Mouse (Mus musculus) limb, embryonic 12.5 days (tissue): Measurements from ENCODE around the gene Ngly1. TPM values are rescaled to one million over a fixed set of nuclear protein-coding genes. Genes with fewer than 3 reads are reported as not detected.

ENCODE experiments used
- ATAC-seq: fragments of 200-750 bp; cut with Nextera tagmentation; 2 replicates; pipeline ENCODE4 v1.8.0; 2017; ENCODE audit warnings: low read depth, moderate TSS enrichment; ENCODE audit not compliant: insufficient number of reproducible peaks, insufficient read depth, low FRiP score, low TSS enrichment
- H3K27ac ChIP-seq: fragments of 300-500 bp; sonication (generic); 2 replicates; pipeline ENCODE4 v1.5.1; 2016; ENCODE audit warnings: mild to moderate bottlenecking, moderate library complexity
- H3K27me3 ChIP-seq: fragments of 300-500 bp; sonication (generic); 2 replicates; pipeline ENCODE4 v1.6.1; 2016; ENCODE audit warnings: mild to moderate bottlenecking, moderate library complexity
- H3K36me3 ChIP-seq: fragments of 300-500 bp; sonication (generic); 2 replicates; pipeline ENCODE4 v1.6.1; 2016; ENCODE audit warnings: mild to moderate bottlenecking, moderate library complexity
- H3K4me1 ChIP-seq: fragments of 300-500 bp; sonication (generic); replicated peaks from 2 replicates; pipeline ENCODE4 v1.6.1; 2016
- H3K4me2 ChIP-seq: fragments of 300-500 bp; sonication (generic); 2 replicates; pipeline ENCODE4 v1.6.1; 2016; ENCODE audit warnings: mild to moderate bottlenecking, moderate library complexity
- H3K4me3 ChIP-seq: fragments of 300-500 bp; sonication (generic); replicated peaks from 2 replicates; pipeline ENCODE4 v1.5.1; 2016; ENCODE audit warnings: mild to moderate bottlenecking
- H3K9ac ChIP-seq: fragments of 300-500 bp; sonication (generic); replicated peaks from 2 replicates; pipeline ENCODE4 v1.6.1; 2016; ENCODE audit warnings: mild to moderate bottlenecking, moderate library complexity
- H3K9me3 ChIP-seq: fragments of 300-500 bp; sonication (generic); 2 replicates; pipeline ENCODE4 v1.6.1; 2016; ENCODE audit warnings: mild to moderate bottlenecking, moderate library complexity
- WGBS: fragments of 180-500 bp; shearing (Covaris S2); methylation state at CpG from one replicate; pipeline ENCODE4 v1.1.7; 2016; 5-methylcytosine and 5-hydroxymethylcytosine counted together
- polyA plus RNA-seq: library from polyadenylated mRNA; unstranded; fragments of >200 nt; fragmentation: Nextera tagmentation; extraction: Ambion mirVana; gene quantifications from 2 replicates; pipeline ENCODE4 v1.2.1, GENCODE M21; 2016

The Ngly1 gene
- polyA plus RNA-seq, 1 experiment from 2014 or later: 33.8 TPM

DNA sequence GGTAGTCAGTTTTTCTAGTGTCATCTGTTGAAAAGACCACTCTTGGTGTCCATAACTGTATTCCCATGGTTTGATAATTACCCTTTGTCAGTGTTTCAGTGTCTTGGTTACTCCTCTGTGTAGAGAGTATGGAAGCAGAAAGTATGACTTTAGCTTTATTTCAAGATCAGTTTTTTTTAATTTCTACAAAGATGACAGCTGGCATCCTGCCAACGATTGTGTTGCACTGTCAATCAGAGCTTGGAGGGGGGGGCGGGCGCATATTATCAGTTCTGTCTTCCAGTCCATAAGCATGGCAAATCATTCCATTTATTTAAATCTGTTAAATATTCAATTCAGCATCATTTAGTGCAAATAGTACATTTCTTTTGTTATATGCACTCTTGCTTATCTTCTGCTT, 85.2 kb downstream of the Ngly1 start:
- WGBS: 90% methylated on average over 3 of the region's 3 CpGs
- H3K4me3 ChIP-seq: no peak overlapping the region

DNA sequence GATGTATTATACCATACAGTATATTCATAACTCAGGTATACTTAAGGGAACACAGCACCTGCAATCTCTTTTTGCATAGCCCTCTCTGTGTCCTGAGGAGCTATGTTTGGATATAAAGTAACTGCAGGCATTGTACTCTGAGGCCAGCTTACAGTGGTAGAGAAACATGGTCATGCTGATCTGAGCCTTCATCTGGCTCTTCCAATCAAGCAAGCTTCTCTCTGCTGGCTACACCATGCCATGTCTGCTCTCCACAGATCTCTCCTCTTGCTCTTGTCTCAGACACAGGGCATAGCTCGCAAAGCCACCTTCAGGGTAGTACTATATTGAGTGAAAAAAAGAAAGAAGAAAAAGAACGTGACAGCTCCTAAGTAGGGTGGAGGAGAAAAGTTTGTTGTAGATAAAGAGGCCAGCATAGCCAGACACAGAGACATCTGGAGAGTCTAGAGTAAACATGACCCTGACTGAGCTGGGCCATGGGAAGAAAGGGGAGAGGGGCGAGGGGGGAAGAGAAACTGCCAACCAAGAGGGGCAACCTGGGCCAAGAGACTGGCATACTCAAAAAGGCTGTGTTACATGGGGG, 86.8 kb downstream of the Ngly1 start:
- Histone ChIP-seq H3K27me3 (no peaks in the 10 kb centered on the region), H3K4me2 (no peak overlapping the region), H3K4me3 (no peak overlapping the region), H3K9ac (no peak overlapping the region), H3K9me3 (no peaks in the 10 kb centered on the region), H3K27ac (no peak overlapping the region), H3K4me1 (peaks cover 7% of the 10 kb centered on the region; the same call in 1 of the 2 replicates), H3K36me3 (no peaks in the 10 kb centered on the region)
- WGBS: 61% methylated on average over 3 of the region's 3 CpGs
- ATAC-seq: no peak

More for the DNA sequence above, 85.2 kb downstream of the Ngly1 start:
- Histone ChIP-seq H3K27me3 (no peaks in the 10 kb centered on the region), H3K4me1 (peaks cover 17% of the 10 kb centered on the region), H3K27ac (no peak overlapping the region), H3K9ac (no peak overlapping the region), H3K36me3 (no peaks in the 10 kb centered on the region), H3K4me2 (no peak overlapping the region), H3K9me3 (no peaks in the 10 kb centered on the region)
- no peak for ATAC-seq

DNA sequence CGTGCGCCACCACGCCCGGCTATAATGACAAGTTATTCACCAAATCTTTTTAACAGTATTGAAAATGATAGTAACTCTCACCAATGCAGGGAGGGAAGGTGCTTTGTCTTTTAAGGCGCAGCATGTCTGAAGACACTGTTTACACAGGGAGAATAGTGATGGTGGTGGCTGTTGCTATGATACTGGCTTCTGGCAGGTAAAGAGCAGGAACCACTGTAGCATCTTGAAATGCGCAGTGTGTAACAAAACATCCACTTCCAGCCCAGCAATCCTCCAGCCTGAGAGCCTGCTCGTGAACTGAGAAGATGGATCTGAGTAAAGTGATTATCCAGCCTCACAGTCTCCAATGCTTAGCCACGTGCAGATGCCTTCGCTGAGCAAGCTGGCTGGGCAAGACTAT, 98.4 kb downstream of the Ngly1 start:
- Histone ChIP-seq H3K9ac (no peak overlapping the region), H3K9me3 (no peaks in the 10 kb centered on the region), H3K4me2 (no peak overlapping the region), H3K4me3 (no peak overlapping the region), H3K27me3 (no peaks in the 10 kb centered on the region), H3K4me1 (no peaks in the 10 kb centered on the region), H3K27ac (no peak overlapping the region), H3K36me3 (no peaks in the 10 kb centered on the region)
- no peak for ATAC-seq
- WGBS: 79% methylated on average over 9 of the region's 9 CpGs

GRCm38 (mm10) chr14:16359704-16360103, 110.6 kb downstream of the Ngly1 start:
- H3K9me3 ChIP-seq: no peaks in the 10 kb centered on the region
- H3K4me3 ChIP-seq: no peak overlapping the region
- no peaks in the 10 kb centered on the region for H3K36me3 ChIP-seq
- H3K27me3 ChIP-seq: no peaks in the 10 kb centered on the region
- H3K4me1 ChIP-seq: 0 out of 2 replicates have a peak, but pooled peaks cover 7% of the 10 kb centered on the region
- H3K27ac ChIP-seq: no peak overlapping the region
- ATAC-seq: no peak
- H3K4me2 ChIP-seq: no peak overlapping the region
- WGBS: 68% methylated on average over 1 of the region's 1 CpGs
- H3K9ac ChIP-seq: no peak overlapping the region

Other genes with a start within 250 kb of the Ngly1 start
- gene Oxsm, start 528 bp downstream of the Ngly1 start, polyA plus RNA-seq: 1.4 and 1.8 TPM in 2 replicates
- gene Top2b, start 115.9 kb downstream of the Ngly1 start, polyA plus RNA-seq: 148 and 151 TPM in 2 replicates